Mouse (Mus musculus) intestine, embryonic 14.5 days (tissue): ENCODE measurements at regions not wholly inside any gene's neighbourhood (a gene's known extent, or its start where the extent isn't known, plus 50 kb on each side); places are given as distances from the start of the nearest gene placed in this dataset.
"Not testable (repeated sequence)": the region's sequence is repeated elsewhere in the genome, so short reads cannot be mapped to it uniquely, and the experiment has no call there.

Experiments
- ATAC-seq: fragments of 200-750 bp; cut with Nextera tagmentation; replicated peaks from 2 replicates; pipeline ENCODE4 v1.8.0; 2017; ENCODE audit warnings: low read depth, moderate number of reproducible peaks, moderate TSS enrichment, moderate library complexity; ENCODE audit not compliant: low FRiP score, low TSS enrichment
- DNase-seq: peaks from one replicate; pipeline ENCODE4 v3.0.0-alpha.2; 2018; ENCODE audit warnings: low spot score
- H3K27ac ChIP-seq: fragments of 300-500 bp; sonication (generic); 2 replicates; pipeline ENCODE4 v1.5.1; 2014; ENCODE audit warnings: low read depth, mild to moderate bottlenecking, control low read depth
- H3K27me3 ChIP-seq: fragments of 300-500 bp; sonication (generic); replicated peaks from 2 replicates; pipeline ENCODE4 v1.6.1; 2014; ENCODE audit warnings: low read length, control low read depth; ENCODE audit not compliant: control insufficient read depth, insufficient read depth
- H3K36me3 ChIP-seq: fragments of 300-500 bp; sonication (generic); 2 replicates; pipeline ENCODE4 v1.6.1; 2014; ENCODE audit warnings: low read length, control low read depth; ENCODE audit not compliant: control insufficient read depth, insufficient read depth
- H3K4me1 ChIP-seq: fragments of 300-500 bp; sonication (generic); replicated peaks from 2 replicates; pipeline ENCODE4 v1.6.1; 2014; ENCODE audit warnings: low read length, control low read depth, mixed read lengths; ENCODE audit not compliant: control insufficient read depth, insufficient read depth
- H3K4me2 ChIP-seq: fragments of 300-500 bp; sonication (generic); 2 replicates; pipeline ENCODE4 v1.6.1; 2014; ENCODE audit warnings: low read length
- H3K4me3 ChIP-seq: fragments of 300-500 bp; sonication (generic); 2 replicates; pipeline ENCODE4 v1.5.1; 2014; ENCODE audit warnings: low read depth, low read length, control low read depth, mixed read lengths
- H3K9ac ChIP-seq: fragments of 300-500 bp; sonication (generic); 2 replicates; pipeline ENCODE4 v1.6.1; 2014; ENCODE audit warnings: mild to moderate bottlenecking, low read length
- H3K9me3 ChIP-seq: fragments of 300-500 bp; sonication (generic); 2 replicates; pipeline ENCODE4 v1.6.1; 2016; ENCODE audit warnings: low read length, control low read depth; ENCODE audit not compliant: control insufficient read depth
- WGBS: fragments of 180-500 bp; shearing (Covaris S2); extraction: QIAGEN DNeasy Blood & Tissue Kit; methylation state at CpG from one replicate; pipeline ENCODE4 v1.1.7; 2014; 5-methylcytosine and 5-hydroxymethylcytosine counted together

GRCm38 (mm10) chr14:19327321-19327720, 91.4 kb downstream of the Gm21738 start:
- H3K36me3 ChIP-seq, result no peaks in the 10 kb centered on the region
- H3K27ac ChIP-seq, result no peak overlapping the region
- H3K9me3 ChIP-seq, result no peaks in the 10 kb centered on the region
- 85% methylated on average over 6 of the region's 6 CpGs for WGBS
- H3K4me1 ChIP-seq, result no peaks in the 10 kb centered on the region
- DNase-seq (no peak), ATAC-seq (no peak)
- H3K4me2 ChIP-seq, result no peak overlapping the region
- no peak overlapping the region for H3K9ac ChIP-seq
- H3K4me3 ChIP-seq, result no peak overlapping the region
- no peaks in the 10 kb centered on the region for H3K27me3 ChIP-seq

- no peak overlapping the region for H3K4me3 ChIP-seq
These were observed 107.1 kb downstream of the Gm21738 start for GRCm38 (mm10) chr14:19311614-19312013.

GRCm38 (mm10) chr14:19302859-19303258, 115.9 kb downstream of the Gm21738 start:
- WGBS, result 59% methylated on average over 4 of the region's 4 CpGs
- not testable (repeated sequence) for H3K4me3 ChIP-seq, H3K4me2 ChIP-seq, H3K4me1 ChIP-seq, ATAC-seq, DNase-seq, H3K9me3 ChIP-seq, H3K9ac ChIP-seq, H3K27ac ChIP-seq, H3K27me3 ChIP-seq, H3K36me3 ChIP-seq

More at GRCm38 (mm10) chr14:19311614-19312013, 107.1 kb downstream of the Gm21738 start:
- DNase-seq (no peak), ATAC-seq (no peak)
- Histone ChIP-seq H3K27me3 (no peaks in the 10 kb centered on the region), H3K9me3 (peaks cover 6% of the 10 kb centered on the region), H3K36me3 (no peaks in the 10 kb centered on the region), H3K4me1 (no peaks in the 10 kb centered on the region), H3K27ac (no peak overlapping the region), H3K4me2 (no peak overlapping the region), H3K9ac (no peak overlapping the region)
- WGBS, result 67% methylated on average over 21 of the region's 21 CpGs

- DNase-seq, result no peak
- Histone ChIP-seq H3K4me2 (no peak overlapping the region), H3K4me3 (no peak overlapping the region), H3K27ac (no peak overlapping the region), H3K9ac (no peak overlapping the region), H3K4me1 (no peaks in the 10 kb centered on the region), H3K9me3 (no peaks in the 10 kb centered on the region), H3K27me3 (no peaks in the 10 kb centered on the region), H3K36me3 (no peaks in the 10 kb centered on the region)
- no peak for ATAC-seq
- WGBS, result 81% methylated on average over 1 of the region's 1 CpGs
These were observed 139.6 kb downstream of the Gm21738 start for GRCm38 (mm10) chr14:19279096-19279495.

GRCm38 (mm10) chr14:19277777-19278385, 140.8 kb downstream of the Gm21738 start:
- peak; percentile 98 for DNase-seq
- no peaks in the 10 kb centered on the region for H3K4me1 ChIP-seq
- no peak overlapping the region for H3K9ac ChIP-seq
- 71% methylated on average over 4 of the region's 4 CpGs for WGBS
- no peak overlapping the region for H3K27ac ChIP-seq
- H3K9me3 ChIP-seq, result 0 out of 2 replicates have a peak, but pooled peaks cover 3% of the 10 kb centered on the region
- H3K4me3 ChIP-seq, result no peak overlapping the region
- H3K4me2 ChIP-seq, result no peak overlapping the region
- H3K27me3 ChIP-seq, result no peaks in the 10 kb centered on the region
- ATAC-seq, result peak; percentile 98
- no peaks in the 10 kb centered on the region for H3K36me3 ChIP-seq
